Mouse (Mus musculus) G1E (cell line): ENCODE measurements around the gene Pitx1.

Source experiments
- CTCF ChIP-seq: IDR thresholded peaks from 2 replicates; pipeline ENCODE4 v1.5.1; 2012; ENCODE audit warnings: low read depth, low read length, inconsistent platforms, mixed read lengths
- GATA1 ChIP-seq: IDR thresholded peaks from 2 replicates; pipeline ENCODE4 v1.6.1; 2012; ENCODE audit warnings: borderline replicate concordance, low read length, inconsistent platforms, mixed read lengths
- TAL1 ChIP-seq: conservative IDR thresholded peaks from 2 replicates; pipeline ENCODE4 v1.6.1; 2012; ENCODE audit warnings: low read depth, low read length, inconsistent platforms, mixed read lengths

GRCm38 (mm10) chr13:55848604-55849190 is 12.7 kb upstream of the Pitx1 start:
- TF ChIP-seq CTCF (no peak), TAL1 (no peak), GATA1 (no peak)
